In the genomic region with DNA sequence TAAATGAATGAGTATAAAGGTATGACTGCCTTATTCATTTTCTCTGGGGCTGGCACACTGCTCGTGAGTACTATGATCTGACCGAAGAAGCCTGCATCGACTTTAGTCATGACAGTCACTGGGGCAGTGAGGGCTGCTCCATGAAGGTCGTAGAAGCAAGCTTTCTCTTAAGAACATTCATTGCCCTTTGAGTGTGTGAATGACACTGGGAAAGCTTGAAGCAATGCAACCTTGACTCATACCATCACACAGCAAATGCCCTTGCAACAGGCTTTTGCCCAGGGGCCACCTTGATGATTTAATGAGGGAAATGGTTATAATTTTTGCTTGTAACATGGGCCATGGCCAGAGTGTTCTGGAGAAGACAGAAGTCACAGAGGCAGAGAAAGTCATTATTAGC, we compare ENCODE assay signal across 18 mouse cellular contexts. TPM values are rescaled to one million over a fixed set of nuclear protein-coding genes. Genes with fewer than 3 reads are reported as not detected.
DNase-seq lines count a peak whose midpoint lies in the region; ATAC-seq lines count a peak whose summit lies in the region.
"Had no signal": no experiment of that assay in that cellular context is flagged by ENCODE, and none has a peak within 500 bp of the region (broad histone marks: within the 10 kb centered on the region; RNA-seq: fewer than 3 reads in every experiment).

No protein-coding gene starts in this region.

- H3K4me2 ChIP-seq in heart, embryonic 15.5 days, result no peak overlapping the region
- H3K4me2 ChIP-seq: forebrain, embryonic 13.5 days; hindbrain, embryonic 12.5 days had no signal

- ATAC-seq in heart, embryonic 15.5 days (replicated peaks; ENCODE audit: insufficient number of reproducible peaks, insufficient read depth, low FRiP score, low read depth), result no peak
- ATAC-seq: forebrain, embryonic 13.5 days; hindbrain, embryonic 16.5 days; inflammation-experienced regulatory T-cells, adult 6 months; intestine, postnatal 0 days had no signal

- intact Hi-C loops in heart, postnatal 10 days (cut with DNase I), result no loop called here

- peak overlapping the region; percentile 75 for H3K27ac ChIP-seq in heart, embryonic 15.5 days
- no peak overlapping the region for H3K27ac ChIP-seq in heart, embryonic 10.5 days
- H3K27ac ChIP-seq: embryonic facial prominence, embryonic 10.5 days; forebrain, embryonic 13.5 days; gastrocnemius, adult 2 months; hindbrain, embryonic 12.5 days; kidney, postnatal 0 days had no signal

- no peaks in the 10 kb centered on the region for H3K9me3 ChIP-seq in heart, embryonic 15.5 days (replicated peaks)
- no peaks in the 10 kb centered on the region for H3K9me3 ChIP-seq in heart, embryonic 10.5 days
- H3K9me3 ChIP-seq: embryonic facial prominence, embryonic 10.5 days; forebrain, embryonic 13.5 days; hindbrain, embryonic 12.5 days had no signal

- H3K4me1 ChIP-seq in heart, embryonic 15.5 days (replicated peaks), result peaks cover 20% of the 10 kb centered on the region
- H3K4me1 ChIP-seq in heart, embryonic 10.5 days, result 0 out of 2 replicates have a peak, but pooled peaks cover 3% of the 10 kb centered on the region
- H3K4me1 ChIP-seq: forebrain, embryonic 13.5 days; hindbrain, embryonic 12.5 days had no signal

- DNase-seq in heart, adult 11 months, result peak; percentile 63
- DNase-seq in heart, postnatal 10 days, result no peak
- no peak for DNase-seq in heart, embryonic 10.5 days (ENCODE audit: low spot score)
- DNase-seq in adrenal gland, postnatal 14 days, result peak; percentile 43
- DNase-seq in kidney, adult 9 months, result no peak
- DNase-seq: cerebellum, adult 2 months; gastrocnemius, adult 2 months; gastrocnemius, postnatal 25 days; heart, postnatal 14 days; kidney, adult 8-10 months had no signal

- H3K9ac ChIP-seq in heart, embryonic 15.5 days, result no peak overlapping the region
- H3K9ac ChIP-seq: forebrain, embryonic 13.5 days; hindbrain, embryonic 12.5 days had no signal

- H3K27me3 ChIP-seq in heart, embryonic 15.5 days, result no peaks in the 10 kb centered on the region
- H3K27me3 ChIP-seq in heart, embryonic 10.5 days (ENCODE audit: insufficient read depth, poor library complexity, severe bottlenecking), result no peaks in the 10 kb centered on the region
- H3K27me3 ChIP-seq: forebrain, embryonic 13.5 days; hindbrain, embryonic 12.5 days had no signal

- 88% methylated on average over 4 of the region's 4 CpGs for WGBS in heart, embryonic 15.5 days
- WGBS in heart, embryonic 10.5 days, result 87% methylated on average over 4 of the region's 4 CpGs

- H3K36me3 ChIP-seq in heart, embryonic 15.5 days, result peaks cover 33% of the 10 kb centered on the region
- H3K36me3 ChIP-seq in heart, embryonic 10.5 days, result peaks cover 71% of the 10 kb centered on the region

- no peak overlapping the region for H3K4me3 ChIP-seq in heart, embryonic 15.5 days
- no peak overlapping the region for H3K4me3 ChIP-seq in heart, embryonic 10.5 days
- H3K4me3 ChIP-seq: embryonic facial prominence, embryonic 10.5 days; forebrain, embryonic 13.5 days; gastrocnemius, adult 2 months; hindbrain, embryonic 12.5 days had no signal

RNA-seq across cellular contexts. Expression of a gene that starts 24.9 kb away (rescaled TPM):
- 10 to 100 TPM; 46.3 to 54.2 TPM for total RNA-seq in heart, postnatal 10 days (2021)
- polyA plus RNA-seq in heart, embryonic 15.5 days (2015; fragmentation: Nextera tagmentation; extraction: Ambion mirVana), result 49.1 and 55.9 TPM in 2 replicates
- polyA plus RNA-seq in heart, embryonic 10.5 days (2016; fragmentation: Nextera tagmentation; extraction: Ambion mirVana), result 39.3 and 43.8 TPM in 2 replicates
- total RNA-seq in adrenal gland, postnatal 14 days (2021), result 24.6 and 28.6 TPM in 2 replicates

RNA-seq across cellular contexts. Expression of a gene that starts 33.5 kb away (rescaled TPM):
- total RNA-seq in heart, postnatal 10 days (2021), result 10 to 100 TPM; 27.0 to 28.9 TPM
- 25.2 and 25.6 TPM in 2 replicates for polyA plus RNA-seq in heart, embryonic 15.5 days (2015; fragmentation: Nextera tagmentation; extraction: Ambion mirVana)
- 16.8 and 20.4 TPM in 2 replicates for polyA plus RNA-seq in heart, embryonic 10.5 days (2016; fragmentation: Nextera tagmentation; extraction: Ambion mirVana)
- 28.8 and 30.8 TPM in 2 replicates for total RNA-seq in adrenal gland, postnatal 14 days (2021)

RNA-seq across cellular contexts. Expression of a gene that starts 57.3 kb away (rescaled TPM):
- 1 to 10 TPM; 3.0 to 6.0 TPM for total RNA-seq in heart, postnatal 10 days (2021)
- 4.3 and 5.0 TPM in 2 replicates for polyA plus RNA-seq in heart, embryonic 15.5 days (2015; fragmentation: Nextera tagmentation; extraction: Ambion mirVana)
- polyA plus RNA-seq in heart, embryonic 10.5 days (2016; fragmentation: Nextera tagmentation; extraction: Ambion mirVana), result 7.7 and 8.7 TPM in 2 replicates
- 8.6 and 9.2 TPM in 2 replicates for total RNA-seq in adrenal gland, postnatal 14 days (2021)

Comparison
In these comparisons a context has a peak if more than half of its experiments do, and no peak if none do; other contexts are left out.
1. DNase-seq: peak in heart, adult 11 months (single experiment) and adrenal gland, postnatal 14 days (single experiment); none in heart, postnatal 10 days (0 of 2), heart, embryonic 10.5 days (single experiment) and kidney, adult 9 months (single experiment).